14 mouse cellular contexts compared by ENCODE assay signal in genomic region chr4:44179748-44180147, GRCm38 (mm10). TPM values are rescaled to one million over a fixed set of nuclear protein-coding genes. Genes with fewer than 3 reads are reported as not detected.
DNase-seq lines count a peak whose midpoint lies in the region; TF ChIP-seq lines count a peak whose summit lies in the region.
"Had no signal": no experiment of that assay in that cellular context is flagged by ENCODE, and none has a peak within 500 bp of the region (broad histone marks: within the 10 kb centered on the region; RNA-seq: fewer than 3 reads in every experiment).

No protein-coding gene starts in this region.

- no peak for TF ChIP-seq CTCF in gastrocnemius, adult 2 months (IDR thresholded peaks at IDR 0.05)
- no peak for TF ChIP-seq CTCF in brain, embryonic 14.5 days (IDR thresholded peaks at IDR 0.05; ENCODE audit: borderline replicate concordance, extremely low read depth, insufficient read depth, insufficient read length)

- peak overlapping the region; percentile 43; the same call in 1 of the 2 replicates for H3K27ac ChIP-seq in gastrocnemius, adult 2 months
- H3K27ac ChIP-seq: midbrain, embryonic 10.5 days had no signal

- no peak for TF ChIP-seq POLR2A in brain, embryonic 14.5 days (IDR thresholded peaks at IDR 0.05; ENCODE audit: borderline replicate concordance, extremely low read depth, insufficient read depth, insufficient read length, poor library complexity, severe bottlenecking)

- DNase-seq in gastrocnemius, adult 2 months = peak; percentile 26
- no peak for DNase-seq in gastrocnemius, postnatal 4 days (ENCODE audit: low spot score in 2 of 2)
- peak; percentile 31 for DNase-seq in layer of hippocampus, adult 9-11 months
- DNase-seq in layer of hippocampus, postnatal 25 days (ENCODE audit: extremely low spot score in 1 of 2, low spot score in 1 of 2) = no peak
- DNase-seq in adrenal gland, postnatal 10 days = peak; percentile 69
- peak; percentile 70 for DNase-seq in brain, embryonic 14.5 days (ENCODE audit: low read depth)
- no peak for DNase-seq in cerebellum, postnatal 25 days
- DNase-seq in cerebellum, adult 9-11 months = no peak
- DNase-seq: cerebellum, adult 11 months; embryo, embryonic 11 days; gastrocnemius, postnatal 14 days; lung, embryonic 14.5 days; retina, postnatal 1 day had no signal

- intact Hi-C loops in gastrocnemius, adult 2 months (cut with DNase I) = no loop called here

- H3K4me3 ChIP-seq in gastrocnemius, adult 2 months = no peak overlapping the region
- H3K4me3 ChIP-seq: midbrain, embryonic 10.5 days had no signal

RNA-seq across cellular contexts. Expression of gene Rnf38, which starts 53.8 kb away (rescaled TPM):
- total RNA-seq in gastrocnemius, adult 2 months (2021) = 10 to 100 TPM; 12.3 to 15.9 TPM
- 10 to 100 TPM; 34.0 to 37.1 TPM for total RNA-seq in gastrocnemius, postnatal 4 days (2021)
- total RNA-seq in layer of hippocampus, postnatal 25 days (2021) = 10 to 100 TPM; 43.5 to 61.7 TPM
- total RNA-seq in adrenal gland, postnatal 10 days (2021) = 10 to 100 TPM; 33.0 to 49.2 TPM
- 284 and 293 TPM in 2 replicates for polyA plus RNA-seq in brain, embryonic 14.5 days (2012; rRNA removed)

Comparison
In these comparisons a context has a peak if more than half of its experiments do, and no peak if none do; other contexts are left out.
1. DNase-seq: peak in gastrocnemius, adult 2 months (single experiment), layer of hippocampus, adult 9-11 months (single experiment), adrenal gland, postnatal 10 days (single experiment) and brain, embryonic 14.5 days (single experiment); none in gastrocnemius, postnatal 4 days (0 of 2), layer of hippocampus, postnatal 25 days (0 of 2), cerebellum, postnatal 25 days (0 of 2) and cerebellum, adult 9-11 months (single experiment).